Mouse (Mus musculus): ENCODE data around the gene Mob4. TPM values are rescaled to one million over a fixed set of nuclear protein-coding genes. Genes with fewer than 3 reads are reported as not detected.
"Not testable (repeated sequence)": the region's sequence is repeated elsewhere in the genome, so short reads cannot be mapped to it uniquely, and the experiment has no call there.

Gene Mob4
- polyA plus RNA-seq, 1 experiment from 2014 or later, result 169 TPM

DNA sequence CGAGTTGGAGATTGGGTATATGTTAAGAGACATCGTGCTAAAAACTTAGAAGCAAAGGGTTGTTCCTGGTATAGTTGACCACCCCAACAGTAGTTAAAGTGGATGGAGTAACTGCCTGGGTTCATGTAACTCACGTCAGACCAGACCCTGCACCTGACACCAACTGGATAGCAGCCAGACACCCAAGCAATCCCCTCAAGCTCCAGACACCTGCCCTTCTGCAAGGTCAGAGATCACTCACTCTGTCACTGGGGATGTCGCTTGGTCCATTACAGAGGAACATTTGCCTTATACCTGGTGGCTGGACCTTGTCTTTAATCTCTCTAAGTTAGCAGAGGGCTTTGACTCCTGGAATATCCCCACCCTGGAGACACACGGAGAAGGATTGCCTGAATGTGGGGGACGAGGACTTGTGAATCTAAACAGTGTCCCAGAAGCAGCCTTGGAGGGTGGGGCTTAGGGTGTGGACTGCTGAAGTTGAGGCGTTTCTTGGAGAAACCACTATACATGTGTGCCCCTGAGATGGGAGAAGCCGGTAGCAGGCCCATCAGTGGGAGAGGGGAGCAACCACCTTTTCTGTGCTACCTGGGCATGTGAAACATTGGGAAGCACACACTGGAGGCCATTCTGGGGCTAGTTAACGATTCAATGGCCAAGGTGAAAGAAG, 24.0 kb upstream of the Mob4 start:
- H3K4me2 ChIP-seq, result no peak overlapping the region
- no peaks in the 10 kb centered on the region for H3K36me3 ChIP-seq
- H3K9ac ChIP-seq (replicated peaks), result no peak overlapping the region
- H3K27ac ChIP-seq (replicated peaks), result no peak overlapping the region
- H3K27me3 ChIP-seq (replicated peaks), result no peaks in the 10 kb centered on the region
- H3K9me3 ChIP-seq (replicated peaks), result no peaks in the 10 kb centered on the region
- H3K4me3 ChIP-seq (replicated peaks), result no peak overlapping the region
- 91% methylated on average over 9 of the region's 9 CpGs for WGBS
- H3K4me1 ChIP-seq, result no peaks in the 10 kb centered on the region
- ATAC-seq (ENCODE audit: low FRiP score), result no peak

- no peaks in the 10 kb centered on the region for H3K27me3 ChIP-seq (replicated peaks)
- 82% methylated on average over 1 of the region's 1 CpGs for WGBS
- H3K36me3 ChIP-seq, result no peaks in the 10 kb centered on the region
- H3K4me3 ChIP-seq (replicated peaks), result no peak overlapping the region
- no peak overlapping the region for H3K27ac ChIP-seq (replicated peaks)
- H3K9ac ChIP-seq (replicated peaks), result no peak overlapping the region
- H3K4me2 ChIP-seq, result no peak overlapping the region
- no peak for ATAC-seq (ENCODE audit: low FRiP score)
- H3K4me1 ChIP-seq, result no peaks in the 10 kb centered on the region
- no peaks in the 10 kb centered on the region for H3K9me3 ChIP-seq (replicated peaks)
Observed at GRCm38 (mm10) chr1:55107644-55108043, 23.4 kb upstream of the Mob4 start.

GRCm38 (mm10) chr1:55108473-55108872, 22.6 kb upstream of the Mob4 start:
- Histone ChIP-seq H3K9ac (replicated peaks) (no peak overlapping the region), H3K27me3 (replicated peaks) (no peaks in the 10 kb centered on the region), H3K27ac (replicated peaks) (no peak overlapping the region), H3K4me1 (no peaks in the 10 kb centered on the region), H3K9me3 (replicated peaks) (no peaks in the 10 kb centered on the region), H3K4me2 (no peak overlapping the region), H3K4me3 (replicated peaks) (no peak overlapping the region), H3K36me3 (no peaks in the 10 kb centered on the region)
- no peak for ATAC-seq (ENCODE audit: low FRiP score)
- 32% methylated on average over 2 of the region's 2 CpGs for WGBS

DNA sequence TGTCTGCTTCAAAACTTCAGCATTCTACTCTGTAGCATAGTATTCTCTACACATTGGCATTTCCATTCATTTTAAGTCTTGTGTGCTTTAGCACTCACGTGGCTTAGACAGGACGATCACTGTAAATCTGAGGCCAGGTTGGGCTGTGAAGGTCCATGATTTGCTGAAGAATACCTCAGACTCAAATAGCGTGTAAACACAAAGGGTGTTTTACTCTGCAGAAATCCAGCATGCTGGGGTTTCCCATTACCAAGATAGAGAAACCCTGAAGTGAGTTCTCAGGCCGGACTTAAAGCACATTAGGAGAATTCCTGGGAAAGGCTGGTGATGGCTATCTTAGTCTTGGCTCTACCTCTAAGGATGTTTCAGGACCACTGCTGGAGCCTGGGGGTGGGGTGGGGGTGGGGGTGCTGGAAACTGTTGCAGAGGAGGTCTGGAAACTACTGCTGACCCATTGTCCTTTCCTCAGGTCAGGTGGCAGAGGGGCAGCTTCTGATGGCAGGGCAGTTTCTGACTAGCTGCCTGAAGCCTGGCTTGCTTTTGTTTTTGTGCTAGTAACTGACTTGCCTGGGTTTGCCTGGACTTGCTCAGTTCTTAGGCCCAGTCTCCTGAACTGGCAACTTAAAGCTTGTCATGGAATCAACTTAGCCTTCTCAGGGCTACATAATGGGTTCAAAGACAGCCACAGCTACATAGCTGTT, 21.8 kb upstream of the Mob4 start:
- H3K9ac ChIP-seq (replicated peaks), result no peak overlapping the region
- no peak overlapping the region for H3K4me3 ChIP-seq (replicated peaks)
- H3K27ac ChIP-seq (replicated peaks), result no peak overlapping the region
- 94% methylated on average over 4 of the region's 4 CpGs for WGBS
- ATAC-seq (ENCODE audit: low FRiP score), result no peak
- H3K4me2 ChIP-seq, result no peak overlapping the region
- H3K27me3 ChIP-seq (replicated peaks), result no peaks in the 10 kb centered on the region
- H3K4me1 ChIP-seq, result no peaks in the 10 kb centered on the region
- no peaks in the 10 kb centered on the region for H3K9me3 ChIP-seq (replicated peaks)
- H3K36me3 ChIP-seq, result no peaks in the 10 kb centered on the region

- Histone ChIP-seq H3K36me3 (no peaks in the 10 kb centered on the region), H3K27me3 (replicated peaks) (no peaks in the 10 kb centered on the region), H3K9ac (replicated peaks) (no peak overlapping the region), H3K9me3 (replicated peaks) (no peaks in the 10 kb centered on the region), H3K27ac (replicated peaks) (no peak overlapping the region), H3K4me2 (no peak overlapping the region), H3K4me3 (replicated peaks) (no peak overlapping the region), H3K4me1 (no peaks in the 10 kb centered on the region)
- 86% methylated on average over 5 of the region's 5 CpGs for WGBS
- no peak for ATAC-seq (ENCODE audit: low FRiP score)
Observed at GRCm38 (mm10) chr1:55123046-55123445, 8.0 kb upstream of the Mob4 start.

DNA sequence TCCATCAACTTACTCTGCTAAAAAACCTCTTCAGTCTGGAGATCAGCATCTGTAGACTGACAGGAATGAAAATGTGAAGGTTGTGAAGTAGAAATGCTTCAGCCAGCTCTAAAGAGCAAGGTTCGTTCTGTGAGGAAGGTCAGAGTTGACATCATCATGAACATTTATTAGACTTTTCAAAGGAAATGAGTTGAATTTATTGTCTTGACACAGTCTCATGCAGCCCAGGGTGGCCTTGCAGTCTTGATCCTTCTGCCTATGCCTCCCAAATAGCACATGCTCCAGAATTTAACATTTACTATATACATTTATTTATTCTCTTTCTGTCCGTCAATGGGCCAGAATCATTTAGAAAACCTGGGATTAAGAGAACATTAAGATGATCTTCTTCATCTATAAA, 7.5 kb upstream of the Mob4 start:
- WGBS, result 88% methylated on average over 2 of the region's 2 CpGs
- H3K4me3 ChIP-seq (replicated peaks), result no peak overlapping the region
- H3K27ac ChIP-seq (replicated peaks), result no peak overlapping the region
- H3K27me3 ChIP-seq (replicated peaks), result no peaks in the 10 kb centered on the region
- no peak for ATAC-seq (ENCODE audit: low FRiP score)
- H3K9me3 ChIP-seq (replicated peaks), result no peaks in the 10 kb centered on the region
- no peak overlapping the region for H3K4me2 ChIP-seq
- H3K9ac ChIP-seq (replicated peaks), result no peak overlapping the region
- H3K4me1 ChIP-seq, result no peaks in the 10 kb centered on the region
- H3K36me3 ChIP-seq, result no peaks in the 10 kb centered on the region

GRCm38 (mm10) chr1:55124136-55124535, 6.9 kb upstream of the Mob4 start:
- H3K9ac ChIP-seq (replicated peaks); H3K27me3 ChIP-seq (replicated peaks); H3K27ac ChIP-seq (replicated peaks); H3K9me3 ChIP-seq (replicated peaks); H3K4me3 ChIP-seq (replicated peaks); H3K36me3 ChIP-seq; ATAC-seq (ENCODE audit: low FRiP score); H3K4me2 ChIP-seq; H3K4me1 ChIP-seq: not testable (repeated sequence)
- WGBS, result 93% methylated on average over 2 of the region's 2 CpGs

- no peak for ATAC-seq (ENCODE audit: low FRiP score)
- H3K27ac ChIP-seq (replicated peaks), result no peak overlapping the region
- peaks cover 25% of the 10 kb centered on the region for H3K4me1 ChIP-seq
- no peak overlapping the region for H3K9ac ChIP-seq (replicated peaks)
- peak overlapping the region; percentile 68; the same call in 1 of the 2 replicates for H3K4me2 ChIP-seq
- no peak overlapping the region for H3K4me3 ChIP-seq (replicated peaks)
- no peaks in the 10 kb centered on the region for H3K9me3 ChIP-seq (replicated peaks)
- 93% methylated on average over 5 of the region's 5 CpGs for WGBS
- no peaks in the 10 kb centered on the region for H3K27me3 ChIP-seq (replicated peaks)
- H3K36me3 ChIP-seq, result no peaks in the 10 kb centered on the region
Observed at GRCm38 (mm10) chr1:55129716-55130115, 1.3 kb upstream of the Mob4 start.

DNA sequence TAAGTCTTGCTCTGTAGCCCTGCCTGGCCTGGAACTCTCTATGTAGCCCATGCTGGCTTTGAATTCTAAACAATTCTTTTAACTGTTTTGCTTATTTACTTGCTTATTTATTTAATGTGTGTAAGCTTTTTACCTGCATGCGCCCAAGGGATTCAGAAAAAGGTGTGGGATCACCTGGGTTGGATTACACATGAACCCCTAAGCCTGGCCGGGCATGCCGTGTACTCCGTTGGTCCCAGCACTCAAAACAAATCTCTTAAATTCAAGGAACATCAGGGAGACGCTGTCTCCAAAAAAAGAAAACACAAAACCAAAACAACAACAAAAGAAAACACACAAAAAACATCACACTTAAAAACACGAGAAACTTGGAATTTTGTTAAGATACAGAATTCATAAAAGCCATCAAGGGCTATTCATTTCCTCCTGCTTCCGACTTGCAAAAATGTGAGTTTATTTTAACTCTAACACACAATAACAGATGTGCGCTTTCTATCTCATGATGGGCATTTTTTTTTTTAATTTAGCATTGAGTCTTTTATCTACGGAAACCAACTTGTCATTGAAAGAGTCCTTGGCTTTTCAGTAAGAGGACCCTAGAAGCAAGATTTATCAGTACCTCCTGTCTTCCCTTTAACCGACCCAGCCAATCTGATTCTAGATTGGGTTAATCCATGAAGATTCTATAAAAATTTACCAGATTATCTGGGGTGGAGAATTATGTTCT, 678 bp upstream of the Mob4 start:
- peak overlapping the region; percentile 99 for H3K27ac ChIP-seq (replicated peaks)
- no peaks in the 10 kb centered on the region for H3K27me3 ChIP-seq (replicated peaks)
- peaks cover 25% of the 10 kb centered on the region for H3K4me1 ChIP-seq
- H3K9me3 ChIP-seq (replicated peaks), result no peaks in the 10 kb centered on the region
- H3K9ac ChIP-seq (replicated peaks), result peak overlapping the region; percentile 99
- H3K4me3 ChIP-seq (replicated peaks), result peak overlapping the region; percentile 100
- peak overlapping the region; percentile 68 for H3K4me2 ChIP-seq
- H3K36me3 ChIP-seq, result no peaks in the 10 kb centered on the region
- no peak for ATAC-seq (ENCODE audit: low FRiP score)
- 68% methylated on average over 10 of the region's 10 CpGs for WGBS

GRCm38 (mm10) chr1:55131424-55132014, 488 bp downstream of the Mob4 start:
- peaks cover 25% of the 10 kb centered on the region for H3K4me1 ChIP-seq
- H3K9me3 ChIP-seq (replicated peaks), result no peaks in the 10 kb centered on the region
- ATAC-seq (ENCODE audit: low FRiP score), result peak; percentile 87
- H3K27me3 ChIP-seq (replicated peaks), result no peaks in the 10 kb centered on the region
- peak overlapping the region; percentile 100 for H3K4me3 ChIP-seq (replicated peaks)
- H3K36me3 ChIP-seq, result no peaks in the 10 kb centered on the region
- H3K4me2 ChIP-seq, result peak overlapping the region; percentile 68
- H3K9ac ChIP-seq (replicated peaks), result peak overlapping the region; percentile 99
- H3K27ac ChIP-seq (replicated peaks), result peak overlapping the region; percentile 99
- WGBS, result under 1% methylated on average over 40 of the region's 47 CpGs

- no peak overlapping the region for H3K27ac ChIP-seq (replicated peaks)
- peak overlapping the region; percentile 99 for H3K9ac ChIP-seq (replicated peaks)
- peak overlapping the region; percentile 100 for H3K4me3 ChIP-seq (replicated peaks)
- no peaks in the 10 kb centered on the region for H3K36me3 ChIP-seq
- H3K27me3 ChIP-seq (replicated peaks), result no peaks in the 10 kb centered on the region
- WGBS, result 74% methylated on average over 4 of the region's 4 CpGs
- no peak for ATAC-seq (ENCODE audit: low FRiP score)
- H3K9me3 ChIP-seq (replicated peaks), result no peaks in the 10 kb centered on the region
- H3K4me1 ChIP-seq, result peaks cover 25% of the 10 kb centered on the region
- H3K4me2 ChIP-seq, result peak overlapping the region; percentile 68
Observed at GRCm38 (mm10) chr1:55132308-55132707, 1.3 kb downstream of the Mob4 start.

All from neural tube, embryonic 15.5 days (tissue).